In genomic region chr2:10300771-10301170, GRCm38 (mm10) we compare ENCODE assay signal across 8 mouse cellular contexts.
DNase-seq lines count a peak whose midpoint lies in the region; ATAC-seq lines count a peak whose summit lies in the region.

No protein-coding gene starts in this region.

- DNase-seq in lung, postnatal 14 days, result no peak
- peak; percentile 67 for DNase-seq in embryo, embryonic 10.5 days (ENCODE audit: low spot score)
- peak; percentile 22 to 41 for DNase-seq in gastrocnemius, postnatal 4 days (ENCODE audit: low spot score in 2 of 2)
- peak; percentile 51 for DNase-seq in limb, embryonic 11.5 days (ENCODE audit: low spot score)
- DNase-seq in cerebellum, adult 8-10 months, result no peak
- no peak for DNase-seq in layer of hippocampus, adult 11-12 months (ENCODE audit: low spot score)

- WGBS in lung, embryonic 15.5 days, result 41% methylated on average over 10 of the region's 10 CpGs
- WGBS in limb, embryonic 11.5 days, result 31% methylated on average over 10 of the region's 10 CpGs
- 31% methylated on average over 10 of the region's 10 CpGs for WGBS in neural tube, embryonic 12.5 days

- no peak overlapping the region for H3K9ac ChIP-seq in lung, embryonic 15.5 days
- no peak overlapping the region for H3K9ac ChIP-seq in limb, embryonic 11.5 days (ENCODE audit: low read length)
- H3K9ac ChIP-seq in neural tube, embryonic 12.5 days, result no peak overlapping the region

- no peaks in the 10 kb centered on the region for H3K36me3 ChIP-seq in lung, embryonic 15.5 days
- H3K36me3 ChIP-seq in limb, embryonic 11.5 days (ENCODE audit: control insufficient read depth, insufficient read depth, low read length), result no peaks in the 10 kb centered on the region
- no peaks in the 10 kb centered on the region for H3K36me3 ChIP-seq in neural tube, embryonic 12.5 days

- no peak overlapping the region for H3K27ac ChIP-seq in lung, embryonic 15.5 days
- H3K27ac ChIP-seq in limb, embryonic 11.5 days (replicated peaks; ENCODE audit: low read depth, low read length), result no peak overlapping the region
- no peak overlapping the region for H3K27ac ChIP-seq in neural tube, embryonic 12.5 days

- H3K4me2 ChIP-seq in lung, embryonic 15.5 days, result peak overlapping the region; percentile 37
- no peak overlapping the region for H3K4me2 ChIP-seq in limb, embryonic 11.5 days (ENCODE audit: low read depth, severe bottlenecking)
- peak overlapping the region; percentile 42 for H3K4me2 ChIP-seq in neural tube, embryonic 12.5 days (replicated peaks)

- no peaks in the 10 kb centered on the region for H3K9me3 ChIP-seq in lung, embryonic 15.5 days
- H3K9me3 ChIP-seq in limb, embryonic 11.5 days (ENCODE audit: control insufficient read depth, low read length), result no peaks in the 10 kb centered on the region
- no peaks in the 10 kb centered on the region for H3K9me3 ChIP-seq in neural tube, embryonic 12.5 days

- ATAC-seq in lung, embryonic 15.5 days (ENCODE audit: borderline replicate concordance, extremely low read depth, low FRiP score, low TSS enrichment), result peak; percentile 51; the same call in 1 of the 2 replicates
- 0 out of 2 replicates have a peak, but pooled peaks have one; percentile 64 for ATAC-seq in limb, embryonic 11.5 days (ENCODE audit: insufficient number of reproducible peaks, low FRiP score, low TSS enrichment, low read depth)
- ATAC-seq in neural tube, embryonic 12.5 days (ENCODE audit: low FRiP score, low read depth), result peak; percentile 70

- H3K27me3 ChIP-seq in lung, embryonic 15.5 days, result peaks cover 22% of the 10 kb centered on the region; the same call in 1 of the 2 replicates
- H3K27me3 ChIP-seq in limb, embryonic 11.5 days (ENCODE audit: control insufficient read depth, insufficient read depth, low read length), result no peaks in the 10 kb centered on the region
- H3K27me3 ChIP-seq in neural tube, embryonic 12.5 days (replicated peaks), result no peaks in the 10 kb centered on the region

- H3K4me1 ChIP-seq in lung, embryonic 15.5 days, result peaks cover 4% of the 10 kb centered on the region; the same call in 1 of the 2 replicates
- no peaks in the 10 kb centered on the region; the same call in 1 of the 2 replicates for H3K4me1 ChIP-seq in limb, embryonic 11.5 days (ENCODE audit: control insufficient read depth, insufficient read depth, low read length)
- H3K4me1 ChIP-seq in neural tube, embryonic 12.5 days, result peaks cover 3% of the 10 kb centered on the region; the same call in 1 of the 2 replicates

- no peak overlapping the region for H3K4me3 ChIP-seq in lung, embryonic 15.5 days
- no peak overlapping the region for H3K4me3 ChIP-seq in limb, embryonic 11.5 days (ENCODE audit: low read depth, low read length)
- no peak overlapping the region for H3K4me3 ChIP-seq in neural tube, embryonic 12.5 days

Comparison
In these comparisons a context has a peak if more than half of its experiments do, and no peak if none do; other contexts are left out.
1. DNase-seq: peak in embryo, embryonic 10.5 days (single experiment), gastrocnemius, postnatal 4 days (2 of 2) and limb, embryonic 11.5 days (single experiment); none in lung, postnatal 14 days (single experiment), cerebellum, adult 8-10 months (single experiment) and layer of hippocampus, adult 11-12 months (single experiment).
2. Peak in every context shown above with its lines, with median percentiles within 50 percentile points of each other: ATAC-seq.